17 mouse cellular contexts compared by ENCODE assay signal in the genomic region with DNA sequence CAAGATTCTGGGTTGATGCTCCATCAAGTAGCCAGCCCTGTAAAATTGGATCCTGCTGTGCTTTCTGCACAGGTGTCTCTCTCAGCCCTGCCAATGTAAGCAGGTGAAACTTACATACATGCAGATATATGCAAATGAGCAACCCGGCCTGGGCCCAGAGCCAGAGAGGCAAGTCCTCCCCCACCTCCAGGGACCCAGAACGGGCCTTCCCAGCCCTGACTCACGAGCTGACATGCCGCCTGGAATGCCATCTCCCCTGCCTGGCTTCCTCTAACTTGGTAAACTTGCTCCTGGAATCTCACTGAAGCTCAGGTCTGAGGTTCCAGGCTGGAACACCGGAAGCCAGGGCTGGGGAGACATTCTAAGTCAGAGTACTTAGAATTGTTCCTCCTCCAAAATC. TPM values are rescaled to one million over a fixed set of nuclear protein-coding genes. Genes with fewer than 3 reads are reported as not detected.
"Had no signal": no experiment of that assay in that cellular context is flagged by ENCODE, and none has a peak within 500 bp of the region (broad histone marks: within the 10 kb centered on the region; RNA-seq: fewer than 3 reads in every experiment).

No protein-coding gene starts in this region.

- H3K27ac ChIP-seq: left cerebral cortex, adult 2 months; limb, embryonic 12.5 days; liver, embryonic 14.5 days; midbrain, embryonic 12.5 days had no signal

- H3K9ac ChIP-seq: limb, embryonic 12.5 days; liver, embryonic 14.5 days; midbrain, embryonic 12.5 days had no signal

- H3K4me3 ChIP-seq: left cerebral cortex, adult 2 months; limb, embryonic 12.5 days; midbrain, embryonic 12.5 days had no signal

- DNase-seq: kidney, adult 11 months; kidney, postnatal 14 days; liver; lung, adult 18-20 months; thymus, adult 18-20 months; thymus, postnatal 14 days had no signal

- H3K4me2 ChIP-seq: limb, embryonic 12.5 days; midbrain, embryonic 12.5 days had no signal

- H3K36me3 ChIP-seq: limb, embryonic 12.5 days; midbrain, embryonic 12.5 days had no signal

- H3K9me3 ChIP-seq: limb, embryonic 12.5 days; midbrain, embryonic 12.5 days had no signal

RNA-seq across cellular contexts. Expression of a gene that starts 7.1 kb away (rescaled TPM):
- total RNA-seq: layer of hippocampus, postnatal 25 days; left cerebral cortex, adult 2 months; left cerebral cortex, postnatal 25 days; megakaryocyte-erythroid progenitor cell, adult 5-6 weeks; neutrophil, adult 5-6 weeks had no signal
- polyA plus RNA-seq: kidney, embryonic 14.5 days; large intestine, adult 2 months; midbrain, embryonic 12.5 days had no signal

RNA-seq across cellular contexts. Expression of a gene that starts 33.2 kb away (rescaled TPM):
- total RNA-seq: layer of hippocampus, postnatal 25 days; left cerebral cortex, adult 2 months; left cerebral cortex, postnatal 25 days; megakaryocyte-erythroid progenitor cell, adult 5-6 weeks; neutrophil, adult 5-6 weeks had no signal
- polyA plus RNA-seq: midbrain, postnatal 0 days had no signal
